Mouse (Mus musculus) liver, adult 2 months (tissue): ENCODE measurements at regions not wholly inside any gene's neighbourhood (a gene's known extent, or its start where the extent isn't known, plus 50 kb on each side); places are given as distances from the start of the nearest gene placed in this dataset.

ENCODE experiments used
- DNase-seq: peaks from one replicate; pipeline ENCODE4 v3.0.0-alpha.2; 2011; ENCODE audit warnings: low read depth, low spot score; ENCODE audit errors: extremely low read depth
- H3K27ac ChIP-seq: fragments of 200-500 bp; replicated peaks from 2 replicates; pipeline ENCODE4 v1.5.1; 2012; ENCODE audit warnings: low read depth, mild to moderate bottlenecking, control low read depth, inconsistent platforms, low read length; ENCODE audit not compliant: insufficient read depth
- H3K27me3 ChIP-seq: fragments of 200-500 bp; 2 replicates; pipeline ENCODE4 v1.6.1; 2012; ENCODE audit warnings: mild to moderate bottlenecking, moderate library complexity, low read length, inconsistent platforms; ENCODE audit not compliant: control insufficient read depth, insufficient read depth
- H3K36me3 ChIP-seq: fragments of 200-500 bp; 2 replicates; pipeline ENCODE4 v1.6.1; 2012; ENCODE audit warnings: low read length, inconsistent platforms; ENCODE audit not compliant: control insufficient read depth, insufficient read depth
- H3K4me1 ChIP-seq: fragments of 200-500 bp; 2 replicates; pipeline ENCODE4 v1.6.1; 2011; ENCODE audit warnings: low read length; ENCODE audit not compliant: control insufficient read depth, insufficient read depth
- H3K4me3 ChIP-seq: fragments of 200-500 bp; 2 replicates; pipeline ENCODE4 v1.5.1; 2011; ENCODE audit warnings: low read depth, mild to moderate bottlenecking, control low read depth, low read length, moderate library complexity; ENCODE audit not compliant: insufficient read depth
- H3K79me2 ChIP-seq: fragments of 200-500 bp; 2 replicates; pipeline ENCODE4 v1.6.1; 2012; ENCODE audit warnings: inconsistent platforms, mild to moderate bottlenecking, low read length, moderate library complexity; ENCODE audit not compliant: control insufficient read depth, insufficient read depth
- H3K9ac ChIP-seq: fragments of 200-500 bp; 2 replicates; pipeline ENCODE4 v1.6.1; 2012; ENCODE audit warnings: low read depth, mild to moderate bottlenecking, control low read depth, inconsistent platforms, low read length
- CTCF ChIP-seq: fragments of 200-500 bp; IDR thresholded peaks from 2 replicates; pipeline ENCODE4 v1.5.1; 2011; ENCODE audit warnings: low read depth, low read length, control low read depth
- POLR2A ChIP-seq: fragments of 200-500 bp; IDR thresholded peaks from 2 replicates; pipeline ENCODE4 v1.6.1; 2011; ENCODE audit warnings: low read length, control low read depth; ENCODE audit not compliant: insufficient read depth; ENCODE audit errors: extremely low read depth
- WGBS: fragments of 180-500 bp; shearing (Covaris S2); methylation state at CpG from one replicate; pipeline ENCODE4 v1.1.7; 2018; 5-methylcytosine and 5-hydroxymethylcytosine counted together

- Histone ChIP-seq H3K4me1 (peaks cover 6% of the 10 kb centered on the region; the same call in 1 of the 2 replicates), H3K27ac (no peak overlapping the region), H3K4me3 (no peak overlapping the region), H3K79me2 (no peaks in the 10 kb centered on the region), H3K9ac (no peak overlapping the region), H3K36me3 (no peaks in the 10 kb centered on the region), H3K27me3 (no peaks in the 10 kb centered on the region)
- DNase-seq, result peak; percentile 39
- WGBS, result 67% methylated on average over 4 of the region's 4 CpGs
- TF ChIP-seq POLR2A (no peak), CTCF (no peak)
These were observed 66.8 kb upstream of the Oxtr start for GRCm38 (mm10) chr6:112556401-112557165.

DNA sequence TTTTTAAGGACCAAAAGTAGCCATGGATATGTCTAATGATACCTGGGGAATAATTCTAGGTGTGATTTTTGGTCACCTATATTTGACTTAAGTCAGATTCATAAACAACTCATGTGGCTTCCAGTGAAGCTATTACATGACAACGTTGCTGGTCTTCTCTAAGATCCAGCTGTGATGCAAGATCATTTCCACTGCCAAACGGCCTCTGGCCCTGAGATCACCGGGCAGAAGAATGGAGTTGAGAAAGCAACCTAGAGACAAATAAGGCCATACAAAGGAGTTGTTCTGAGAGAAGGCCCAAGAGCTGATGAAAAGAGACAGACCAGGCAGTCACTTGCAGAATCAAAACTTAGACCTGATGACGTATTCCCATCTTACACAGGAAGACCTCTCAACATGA lies 64.3 kb upstream of the Oxtr start:
- Histone ChIP-seq H3K9ac (no peak overlapping the region), H3K36me3 (no peaks in the 10 kb centered on the region), H3K27ac (no peak overlapping the region), H3K4me1 (peaks cover 6% of the 10 kb centered on the region; the same call in 1 of the 2 replicates), H3K79me2 (no peaks in the 10 kb centered on the region), H3K27me3 (no peaks in the 10 kb centered on the region), H3K4me3 (no peak overlapping the region)
- 45% methylated on average over 4 of the region's 4 CpGs for WGBS
- no peak for TF ChIP-seq CTCF
- no peak for TF ChIP-seq POLR2A
- DNase-seq, result peak; percentile 94

GRCm38 (mm10) chr6:112553231-112553920 lies 63.6 kb upstream of the Oxtr start:
- H3K4me3 ChIP-seq, result no peak overlapping the region
- H3K9ac ChIP-seq, result no peak overlapping the region
- no peak for TF ChIP-seq CTCF
- TF ChIP-seq POLR2A, result no peak
- H3K79me2 ChIP-seq, result no peaks in the 10 kb centered on the region
- WGBS, result 60% methylated on average over 5 of the region's 5 CpGs
- H3K27me3 ChIP-seq, result no peaks in the 10 kb centered on the region
- no peaks in the 10 kb centered on the region for H3K36me3 ChIP-seq
- H3K27ac ChIP-seq, result 0 out of 2 replicates have a peak overlapping the region, but pooled peaks have one; percentile 31
- peaks cover 6% of the 10 kb centered on the region; the same call in 1 of the 2 replicates for H3K4me1 ChIP-seq
- peak; percentile 39 for DNase-seq

DNA sequence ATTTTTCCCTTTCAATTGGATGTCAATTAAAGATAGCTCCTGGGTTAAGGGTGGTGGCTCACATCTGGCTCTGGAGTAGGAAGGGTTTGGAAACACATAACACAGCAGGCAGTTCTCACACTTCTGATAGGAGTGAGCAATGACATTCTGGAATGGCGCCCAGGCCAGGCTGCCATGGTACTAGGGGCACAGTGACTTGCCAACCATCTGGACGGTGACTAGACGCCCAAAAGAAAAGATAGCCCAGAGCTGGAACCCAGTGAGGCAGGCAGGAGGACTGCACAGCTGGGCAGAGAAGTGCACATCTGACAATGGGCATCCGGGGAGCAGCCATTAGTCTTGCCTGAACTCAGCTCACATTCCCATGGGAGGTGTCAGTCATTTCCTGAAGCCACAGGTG lies 62.8 kb upstream of the Oxtr start:
- peaks cover 6% of the 10 kb centered on the region; the same call in 1 of the 2 replicates for H3K4me1 ChIP-seq
- H3K9ac ChIP-seq, result no peak overlapping the region
- TF ChIP-seq CTCF (no peak), POLR2A (no peak)
- H3K27ac ChIP-seq, result no peak overlapping the region
- H3K79me2 ChIP-seq, result no peaks in the 10 kb centered on the region
- H3K4me3 ChIP-seq, result no peak overlapping the region
- H3K36me3 ChIP-seq, result no peaks in the 10 kb centered on the region
- 81% methylated on average over 4 of the region's 4 CpGs for WGBS
- peak; percentile 9 for DNase-seq
- H3K27me3 ChIP-seq, result no peaks in the 10 kb centered on the region

DNA sequence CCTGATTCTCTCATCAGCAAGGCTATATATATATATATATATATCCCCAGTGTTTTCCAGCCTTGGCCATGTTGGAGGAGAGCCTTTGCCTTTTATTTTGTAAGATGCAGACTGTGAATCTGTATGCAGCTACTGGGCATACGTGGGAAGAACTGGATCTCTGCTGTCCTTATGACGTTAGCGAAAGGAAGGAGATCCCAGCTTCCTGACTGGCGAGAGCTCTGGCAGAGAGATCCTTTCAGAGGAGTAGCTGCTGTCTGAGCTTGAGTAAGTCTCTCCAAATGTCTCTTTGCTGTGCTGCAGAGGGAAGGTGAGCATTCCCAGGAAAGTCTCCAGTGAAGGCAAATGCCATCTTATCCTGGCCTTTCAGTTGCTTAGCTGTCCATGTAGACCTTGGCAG lies 61.6 kb upstream of the Oxtr start:
- no peak overlapping the region for H3K4me3 ChIP-seq
- H3K79me2 ChIP-seq, result no peaks in the 10 kb centered on the region

DNA sequence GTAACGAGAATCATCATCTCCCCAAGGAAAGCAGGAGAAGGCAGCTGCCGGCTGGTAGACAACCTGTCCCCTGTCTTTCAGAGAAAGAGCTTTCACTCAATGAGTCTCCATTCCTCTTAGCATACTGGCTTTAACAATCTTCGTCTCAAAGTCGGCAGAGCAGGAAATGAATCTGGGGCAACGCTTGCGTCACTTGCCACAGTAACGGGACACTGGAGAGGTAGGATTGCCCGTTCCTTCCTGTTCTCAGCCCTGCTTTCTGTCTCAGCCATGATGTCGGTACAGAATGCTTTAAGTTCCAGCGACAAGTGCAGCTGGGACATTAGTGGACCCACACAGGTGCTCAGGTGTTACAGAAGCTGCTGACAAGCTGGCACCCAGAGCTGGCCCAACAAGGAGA lies 57.5 kb upstream of the Oxtr start:
- Histone ChIP-seq H3K27ac (no peak overlapping the region), H3K4me3 (no peak overlapping the region), H3K79me2 (no peaks in the 10 kb centered on the region), H3K36me3 (no peaks in the 10 kb centered on the region), H3K27me3 (no peaks in the 10 kb centered on the region), H3K9ac (no peak overlapping the region), H3K4me1 (no peaks in the 10 kb centered on the region)
- TF ChIP-seq POLR2A, result no peak
- TF ChIP-seq CTCF, result no peak
- WGBS, result 86% methylated on average over 10 of the region's 10 CpGs
- no peak for DNase-seq

More for the DNA sequence above, 61.6 kb upstream of the Oxtr start:
- H3K36me3 ChIP-seq, result no peaks in the 10 kb centered on the region
- no peak overlapping the region for H3K27ac ChIP-seq
- no peaks in the 10 kb centered on the region for H3K27me3 ChIP-seq
- DNase-seq, result no peak
- H3K9ac ChIP-seq, result no peak overlapping the region
- H3K4me1 ChIP-seq, result peaks cover 6% of the 10 kb centered on the region; the same call in 1 of the 2 replicates
- TF ChIP-seq POLR2A (no peak), CTCF (no peak)
- WGBS, result 84% methylated on average over 4 of the region's 4 CpGs
